Mouse (Mus musculus) liver, embryonic 13.5 days (tissue): ENCODE data around the gene Gigyf1. TPM values are rescaled to one million over a fixed set of nuclear protein-coding genes. Genes with fewer than 3 reads are reported as not detected.

Experiments used
- ATAC-seq: fragments of 200-750 bp; cut with Nextera tagmentation; 2 replicates; pipeline ENCODE4 v1.8.0; 2017; ENCODE audit warnings: low read depth, mild to moderate bottlenecking, moderate number of reproducible peaks, moderate library complexity
- DNase-seq: peaks from one replicate; pipeline ENCODE4 v3.0.0; 2022
- H3K27ac ChIP-seq: fragments of 300-500 bp; sonication (generic); 2 replicates; pipeline ENCODE4 v1.5.1; 2015; ENCODE audit warnings: moderate library complexity, mild to moderate bottlenecking, inconsistent platforms
- H3K27me3 ChIP-seq: fragments of 300-500 bp; sonication (generic); 2 replicates; pipeline ENCODE4 v1.6.1; 2015; ENCODE audit warnings: mild to moderate bottlenecking, inconsistent platforms
- H3K36me3 ChIP-seq: fragments of 300-500 bp; sonication (generic); 2 replicates; pipeline ENCODE4 v1.6.1; 2015; ENCODE audit warnings: mild to moderate bottlenecking, inconsistent platforms
- H3K4me1 ChIP-seq: fragments of 300-500 bp; sonication (generic); replicated peaks from 2 replicates; pipeline ENCODE4 v1.6.1; 2015; ENCODE audit warnings: inconsistent platforms
- H3K4me2 ChIP-seq: fragments of 300-500 bp; sonication (generic); 2 replicates; pipeline ENCODE4 v1.6.1; 2015; ENCODE audit warnings: inconsistent platforms, mild to moderate bottlenecking, moderate library complexity
- H3K4me3 ChIP-seq: fragments of 300-500 bp; sonication (generic); replicated peaks from 2 replicates; pipeline ENCODE4 v1.5.1; 2015; ENCODE audit warnings: mild to moderate bottlenecking, inconsistent platforms
- H3K9ac ChIP-seq: fragments of 300-500 bp; sonication (generic); 2 replicates; pipeline ENCODE4 v1.6.1; 2015; ENCODE audit warnings: mild to moderate bottlenecking, inconsistent platforms
- H3K9me3 ChIP-seq: fragments of 300-500 bp; sonication (generic); replicated peaks from 2 replicates; pipeline ENCODE4 v1.6.1; 2016; ENCODE audit warnings: inconsistent platforms
- WGBS: fragments of 180-500 bp; shearing (Covaris S2); methylation state at CpG from one replicate; pipeline ENCODE4 v1.1.7; 2015; ENCODE audit not compliant: insufficient replicate concordance; 5-methylcytosine and 5-hydroxymethylcytosine counted together
- polyA plus RNA-seq: library from polyadenylated mRNA; unstranded; fragments of >200 nt; fragmentation: Nextera tagmentation; extraction: Ambion mirVana; gene quantifications from 2 replicates; pipeline ENCODE4 v1.2.1, GENCODE M21; 2015

Gene Gigyf1
- 3.3 and 3.7 TPM in 2 replicates for polyA plus RNA-seq

DNA sequence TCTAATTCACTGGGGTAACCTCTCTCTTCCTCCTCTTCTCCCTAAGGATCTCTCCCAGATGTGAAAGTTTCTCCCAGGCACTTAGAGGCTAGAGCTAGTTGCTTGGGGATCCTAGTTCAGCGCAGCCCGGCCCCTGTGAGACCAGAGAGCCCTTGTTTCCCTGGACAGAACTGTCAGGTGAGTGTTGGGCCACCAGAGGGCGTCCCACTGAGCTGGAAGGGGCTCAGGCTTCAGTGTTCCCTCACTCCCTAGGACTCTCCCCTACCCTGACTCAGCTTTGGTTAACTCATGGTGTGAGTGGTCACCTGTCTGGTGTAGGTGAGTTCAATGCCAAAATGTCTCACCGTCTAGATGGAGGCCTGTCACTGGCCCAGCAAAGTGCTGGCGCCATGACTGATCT lies at the start of gene Gigyf1:
Gigyf1 (plus strand) TSS at position 113 of the 400 bp plus-strand sequence.
- no peak within 1 kb of the TSS for H3K4me2 ChIP-seq
- 67% methylated on average over 5 of the region's 5 CpGs for WGBS
- H3K4me1 ChIP-seq, result peaks cover 48% of the 10 kb centered on the region
- H3K4me3 ChIP-seq, result no peak within 1 kb of the TSS
- no peak within 1 kb of the TSS for H3K9ac ChIP-seq
- ATAC-seq, result no peak
- H3K9me3 ChIP-seq, result no peaks in the 10 kb centered on the region
- H3K36me3 ChIP-seq, result peaks cover 60% of the 10 kb centered on the region
- no peaks in the 10 kb centered on the region for H3K27me3 ChIP-seq
- DNase-seq, result no peak
- no peak within 1 kb of the TSS for H3K27ac ChIP-seq

DNA sequence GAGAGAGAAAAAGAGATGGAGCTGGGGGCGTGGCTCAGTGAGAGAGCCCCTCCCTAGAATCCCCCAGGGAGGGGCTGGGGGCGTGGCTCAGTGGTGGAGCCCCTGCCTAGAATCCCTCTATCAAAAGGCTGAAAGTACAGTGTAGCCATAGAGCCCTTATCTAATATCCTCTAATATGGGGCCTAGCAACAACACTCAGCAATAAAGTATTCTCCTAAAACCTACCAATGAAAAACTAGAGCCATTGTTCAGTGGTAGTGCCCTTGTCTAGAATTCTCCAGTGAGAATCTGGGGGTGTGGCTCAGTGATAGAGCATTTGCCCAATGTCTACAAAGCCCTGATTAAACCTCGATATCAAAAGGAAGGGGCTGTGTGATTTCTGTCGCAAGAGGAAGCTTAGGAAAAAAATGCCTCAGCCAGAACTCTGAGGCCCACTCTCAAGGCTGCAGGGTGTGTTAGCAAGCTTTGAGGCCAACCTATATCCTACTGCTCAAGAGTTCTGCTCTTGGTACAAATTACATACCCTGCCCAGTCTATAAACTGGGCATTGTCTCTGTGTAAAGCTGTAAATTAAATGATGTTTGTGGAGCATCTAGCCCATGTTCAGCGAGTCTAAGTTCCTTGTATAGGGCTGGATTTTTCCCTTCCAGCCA lies 46.0 kb upstream of the Gigyf1 start:
- Histone ChIP-seq H3K27ac (no peak overlapping the region), H3K4me2 (no peak overlapping the region), H3K27me3 (0 out of 2 replicates have a peak, but pooled peaks cover 2% of the 10 kb centered on the region), H3K4me1 (peaks cover 12% of the 10 kb centered on the region), H3K36me3 (no peaks in the 10 kb centered on the region), H3K9ac (no peak overlapping the region), H3K4me3 (no peak overlapping the region), H3K9me3 (no peaks in the 10 kb centered on the region)
- DNase-seq, result no peak
- peak; percentile 34 for ATAC-seq
- WGBS, result 28% methylated on average over 5 of the region's 5 CpGs

DNA sequence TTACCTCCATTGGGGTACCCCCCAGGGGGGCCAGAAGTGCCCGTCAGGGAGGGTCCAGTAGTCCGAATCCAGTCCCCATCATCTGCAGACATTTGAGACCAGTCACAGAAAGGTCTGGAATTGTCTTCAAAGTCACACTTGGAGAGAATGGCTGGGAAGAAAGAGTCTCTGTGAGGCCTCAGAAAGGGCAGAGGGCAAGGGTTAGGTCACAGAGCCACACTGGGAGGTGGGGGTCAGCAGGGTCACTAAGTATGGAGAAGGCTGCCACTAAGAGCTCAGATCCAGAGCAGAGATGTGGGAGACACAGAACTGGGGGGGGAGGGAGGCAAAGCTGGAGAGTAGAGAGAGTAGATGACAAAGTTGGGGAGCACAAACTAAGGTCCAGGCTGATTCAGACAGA lies 44.0 kb upstream of the Gigyf1 start:
- no peak overlapping the region for H3K4me3 ChIP-seq
- H3K36me3 ChIP-seq, result no peaks in the 10 kb centered on the region
- no peaks in the 10 kb centered on the region for H3K9me3 ChIP-seq
- H3K27ac ChIP-seq, result no peak overlapping the region
- H3K9ac ChIP-seq, result no peak overlapping the region
- 0 out of 2 replicates have a peak, but pooled peaks cover 2% of the 10 kb centered on the region for H3K27me3 ChIP-seq
- no peak for DNase-seq
- ATAC-seq, result no peak
- H3K4me2 ChIP-seq, result no peak overlapping the region
- WGBS, result 48% methylated on average over 2 of the region's 2 CpGs
- H3K4me1 ChIP-seq, result peaks cover 8% of the 10 kb centered on the region

DNA sequence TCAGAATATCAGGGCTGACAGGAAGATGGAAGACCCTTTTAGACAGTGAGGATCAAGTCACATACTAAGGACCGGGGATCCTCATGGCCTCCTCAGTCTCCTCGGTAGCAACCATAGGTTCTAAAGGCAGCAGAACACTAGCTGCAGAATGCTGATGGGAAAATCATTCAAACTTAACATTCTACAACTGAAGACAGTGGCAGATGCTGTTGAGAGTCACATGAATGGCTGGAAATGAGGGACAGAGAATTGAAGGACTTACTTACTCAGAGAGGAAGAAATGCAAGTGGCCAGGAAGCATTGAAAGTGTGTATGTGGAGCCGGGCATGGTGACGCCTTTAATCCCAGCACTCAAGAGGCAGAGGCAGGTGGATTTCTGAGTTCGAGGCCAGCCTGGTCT lies 41.4 kb upstream of the Gigyf1 start, which contains the start of gene Zan:
Zan (minus strand) TSS at position 101 of the 400 bp plus-strand sequence.
- Histone ChIP-seq H3K4me3 (no peak within 1 kb of the TSS), H3K36me3 (no peaks in the 10 kb centered on the region), H3K9ac (no peak within 1 kb of the TSS), H3K27ac (no peak within 1 kb of the TSS), H3K27me3 (0 out of 2 replicates have a peak, but pooled peaks cover 2% of the 10 kb centered on the region), H3K4me2 (no peak within 1 kb of the TSS), H3K9me3 (no peaks in the 10 kb centered on the region), H3K4me1 (peaks cover 8% of the 10 kb centered on the region)
- DNase-seq (no peak), ATAC-seq (no peak)
- 74% methylated on average over 5 of the region's 5 CpGs for WGBS

DNA sequence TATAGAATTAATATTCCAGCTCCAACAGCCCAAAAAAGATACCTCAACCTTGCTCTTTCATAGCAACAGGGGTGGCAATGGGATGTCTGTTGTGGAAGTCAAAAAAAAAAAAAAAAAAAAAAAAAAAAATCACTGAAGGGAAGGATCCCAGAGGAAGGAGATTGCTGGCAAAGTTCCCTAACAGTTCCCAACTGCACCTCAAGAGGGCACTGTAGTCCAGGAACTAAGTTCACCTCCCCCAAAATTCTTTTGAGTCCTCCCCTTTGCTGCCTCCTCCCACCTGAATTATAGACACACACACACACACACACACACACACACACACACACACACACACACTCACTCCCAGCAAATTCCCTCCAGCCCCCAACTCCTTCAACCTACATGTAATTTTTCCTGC lies 37.2 kb upstream of the Gigyf1 start:
- Histone ChIP-seq H3K9ac (no peak overlapping the region), H3K4me2 (no peak overlapping the region), H3K27me3 (peaks cover 22% of the 10 kb centered on the region), H3K27ac (peak overlapping the region; percentile 68), H3K36me3 (no peaks in the 10 kb centered on the region), H3K4me3 (no peak overlapping the region), H3K4me1 (no peaks in the 10 kb centered on the region), H3K9me3 (no peaks in the 10 kb centered on the region)
- DNase-seq (peak; percentile 23), ATAC-seq (no peak)

DNA sequence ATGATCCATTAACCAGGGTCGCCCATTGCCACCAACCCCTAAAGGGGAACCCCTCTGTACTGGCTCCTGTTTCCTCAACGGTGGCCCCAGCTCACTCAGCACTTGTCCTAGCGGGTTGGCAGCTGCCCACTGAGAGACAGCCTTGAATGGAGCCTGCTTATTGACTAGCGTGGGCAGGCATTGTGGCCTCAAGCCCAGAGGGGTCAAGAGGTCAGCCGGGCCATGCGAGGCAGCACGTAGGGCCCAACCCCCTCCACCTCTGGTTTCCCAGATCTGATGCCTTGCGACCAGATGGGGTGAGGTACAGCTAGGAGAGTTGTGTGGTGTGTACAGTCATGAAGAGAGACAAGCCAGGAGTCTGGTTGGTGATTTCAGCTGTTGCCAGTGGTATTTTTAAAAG lies 36.5 kb upstream of the Gigyf1 start:
- no peak overlapping the region for H3K9ac ChIP-seq
- H3K4me2 ChIP-seq, result no peak overlapping the region
- peak; percentile 9 for DNase-seq
- no peaks in the 10 kb centered on the region for H3K36me3 ChIP-seq
- H3K9me3 ChIP-seq, result no peaks in the 10 kb centered on the region
- peak; percentile 63 for ATAC-seq
- H3K27ac ChIP-seq, result peak overlapping the region; percentile 68
- 44% methylated on average over 8 of the region's 8 CpGs for WGBS
- H3K27me3 ChIP-seq, result peaks cover 29% of the 10 kb centered on the region
- H3K4me1 ChIP-seq, result no peaks in the 10 kb centered on the region
- no peak overlapping the region for H3K4me3 ChIP-seq

DNA sequence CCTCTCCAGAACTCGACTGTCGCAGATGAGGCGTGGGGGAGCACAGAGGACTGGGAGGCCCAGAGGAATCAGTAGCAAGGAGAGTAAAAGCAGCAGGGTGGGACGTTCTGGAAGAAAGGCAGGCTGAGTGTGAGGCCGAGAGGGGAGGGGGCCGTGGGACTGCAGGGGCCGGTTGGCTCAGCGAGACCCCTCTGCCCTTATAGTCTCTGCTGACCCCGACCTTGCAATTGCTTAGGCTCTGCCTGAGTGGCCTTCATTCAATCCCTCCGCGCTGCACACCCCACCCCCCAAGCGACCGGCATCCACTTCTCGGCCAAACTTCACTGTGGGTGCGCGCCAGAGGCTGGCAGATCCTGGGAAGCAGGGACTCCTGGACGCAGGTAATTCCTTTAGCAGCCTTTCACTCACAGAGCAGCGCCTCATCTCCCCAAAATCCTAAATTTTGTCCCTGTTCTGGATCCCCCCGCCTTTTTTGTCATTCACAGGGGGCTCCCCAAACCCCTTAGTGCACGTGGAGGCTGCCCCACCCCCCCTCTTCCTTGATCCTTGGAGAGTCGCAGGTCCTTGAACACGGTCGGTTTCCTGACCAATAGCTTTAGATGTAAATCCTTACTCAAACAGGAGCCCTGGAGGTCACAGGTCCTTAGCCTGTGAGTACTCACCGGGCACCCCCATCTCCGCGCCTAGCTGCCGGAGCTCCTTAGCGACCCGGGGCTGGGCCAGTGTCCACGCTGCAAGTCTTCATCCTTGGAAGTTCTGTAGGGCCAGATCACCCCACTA lies 33.1 kb upstream of the Gigyf1 start:
- ATAC-seq (no peak), DNase-seq (no peak)
- Histone ChIP-seq H3K27ac (no peak overlapping the region), H3K9me3 (no peaks in the 10 kb centered on the region), H3K4me1 (no peaks in the 10 kb centered on the region), H3K36me3 (no peaks in the 10 kb centered on the region), H3K4me3 (peak overlapping the region; percentile 47), H3K27me3 (peaks cover 29% of the 10 kb centered on the region), H3K9ac (peak overlapping the region; percentile 45), H3K4me2 (peak overlapping the region; percentile 43)
- 15% methylated on average over 30 of the region's 30 CpGs for WGBS

DNA sequence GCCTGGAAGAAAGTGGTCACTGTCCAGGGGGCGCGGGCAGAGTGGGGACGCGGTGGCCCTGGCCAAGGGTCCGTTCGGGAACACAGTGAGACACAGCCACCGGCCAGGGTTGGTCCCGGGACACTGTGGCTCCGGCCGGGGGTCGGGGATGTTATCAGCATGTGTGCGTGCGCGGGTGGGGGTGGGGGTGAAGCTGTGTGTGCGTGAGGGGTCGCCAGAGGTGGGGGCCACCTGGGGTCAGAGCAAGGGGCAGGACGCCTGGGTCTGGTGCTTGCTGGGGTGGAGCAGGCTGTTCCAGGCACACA lies 32.5 kb upstream of the Gigyf1 start:
- Histone ChIP-seq H3K9me3 (no peaks in the 10 kb centered on the region), H3K27ac (no peak overlapping the region), H3K4me3 (peak overlapping the region; percentile 47), H3K4me1 (no peaks in the 10 kb centered on the region), H3K27me3 (peaks cover 29% of the 10 kb centered on the region), H3K36me3 (no peaks in the 10 kb centered on the region), H3K4me2 (peak overlapping the region; percentile 43), H3K9ac (peak overlapping the region; percentile 45)
- ATAC-seq (no peak), DNase-seq (no peak)
- WGBS, result 5% methylated on average over 17 of the region's 17 CpGs

DNA sequence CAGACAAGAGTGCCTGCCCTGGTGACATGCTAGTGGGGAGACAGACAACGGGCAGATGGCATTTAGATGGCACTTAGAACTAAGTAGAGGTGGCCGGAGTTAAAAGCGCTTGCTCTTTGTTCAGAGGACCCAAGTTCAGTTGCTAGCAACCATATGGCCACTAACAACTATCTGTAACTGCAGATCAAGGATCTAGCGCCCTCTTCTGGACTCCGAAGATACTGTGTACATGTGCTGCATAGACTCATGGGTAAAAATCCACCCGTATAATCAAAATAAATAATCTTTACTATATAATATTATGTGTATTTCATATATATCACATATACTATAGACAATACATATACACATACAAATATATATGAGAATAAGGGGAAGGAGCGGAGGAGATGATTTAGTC lies 30.7 kb upstream of the Gigyf1 start:
- Histone ChIP-seq H3K9ac (no peak overlapping the region), H3K9me3 (no peaks in the 10 kb centered on the region), H3K36me3 (no peaks in the 10 kb centered on the region), H3K27me3 (peaks cover 29% of the 10 kb centered on the region), H3K4me3 (no peak overlapping the region), H3K4me2 (no peak overlapping the region), H3K27ac (no peak overlapping the region), H3K4me1 (no peaks in the 10 kb centered on the region)
- ATAC-seq (no peak), DNase-seq (no peak)
- 73% methylated on average over 7 of the region's 7 CpGs for whole genome bisulfite sequencing

DNA sequence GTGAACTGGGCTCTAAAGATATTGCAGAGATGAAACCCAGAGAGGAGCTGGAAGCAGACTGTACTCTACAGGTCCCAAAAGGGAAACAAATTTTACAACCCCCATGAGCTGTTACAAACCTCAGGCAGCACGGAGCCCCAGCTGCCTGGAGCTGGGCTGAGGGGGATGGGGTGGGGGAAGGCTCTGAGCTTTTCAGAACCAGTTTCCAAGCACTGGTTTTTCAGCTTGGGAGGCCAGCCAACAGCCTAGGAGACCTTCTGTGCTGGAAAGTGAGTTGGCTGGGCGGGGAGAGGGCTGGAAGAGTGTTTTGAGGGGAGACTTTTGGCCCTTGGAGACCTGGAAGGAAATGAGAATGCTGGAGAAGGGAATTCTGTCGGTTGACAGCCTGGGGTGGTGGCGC lies 26.8 kb upstream of the Gigyf1 start:
- no peaks in the 10 kb centered on the region for H3K9me3 ChIP-seq
- ATAC-seq, result no peak
- H3K9ac ChIP-seq, result no peak overlapping the region
- H3K4me3 ChIP-seq, result no peak overlapping the region
- H3K27ac ChIP-seq, result no peak overlapping the region
- 44% methylated on average over 4 of the region's 4 CpGs for WGBS
- peaks cover 3% of the 10 kb centered on the region for H3K27me3 ChIP-seq
- DNase-seq, result no peak
- H3K36me3 ChIP-seq, result no peaks in the 10 kb centered on the region
- no peaks in the 10 kb centered on the region for H3K4me1 ChIP-seq
- H3K4me2 ChIP-seq, result no peak overlapping the region

DNA sequence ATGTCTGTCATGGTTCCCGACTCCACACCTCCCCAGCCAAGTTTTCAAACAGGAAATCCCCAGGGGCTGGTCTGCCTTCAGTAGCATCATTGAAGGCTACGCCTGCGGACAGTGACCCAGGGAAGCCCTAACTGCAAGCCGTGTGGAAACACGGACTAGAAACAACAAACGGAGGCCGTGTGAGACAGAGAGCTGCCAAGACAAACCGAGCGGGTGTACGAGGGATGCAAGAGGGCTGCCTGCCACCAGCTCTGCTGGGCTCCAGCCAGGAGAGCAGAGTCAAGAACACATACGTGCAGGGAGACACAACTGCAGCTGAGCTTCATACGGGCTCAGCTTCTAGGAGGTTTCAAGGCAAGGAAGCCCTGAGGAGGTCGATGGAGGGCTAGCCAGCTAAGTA lies 24.5 kb upstream of the Gigyf1 start:
- H3K9me3 ChIP-seq, result no peaks in the 10 kb centered on the region
- no peak overlapping the region for H3K4me2 ChIP-seq
- H3K9ac ChIP-seq, result no peak overlapping the region
- DNase-seq, result no peak
- H3K4me3 ChIP-seq, result no peak overlapping the region
- H3K27ac ChIP-seq, result no peak overlapping the region
- H3K36me3 ChIP-seq, result no peaks in the 10 kb centered on the region
- H3K27me3 ChIP-seq, result no peaks in the 10 kb centered on the region
- ATAC-seq, result no peak
- H3K4me1 ChIP-seq, result no peaks in the 10 kb centered on the region
- 65% methylated on average over 13 of the region's 13 CpGs for WGBS

DNA sequence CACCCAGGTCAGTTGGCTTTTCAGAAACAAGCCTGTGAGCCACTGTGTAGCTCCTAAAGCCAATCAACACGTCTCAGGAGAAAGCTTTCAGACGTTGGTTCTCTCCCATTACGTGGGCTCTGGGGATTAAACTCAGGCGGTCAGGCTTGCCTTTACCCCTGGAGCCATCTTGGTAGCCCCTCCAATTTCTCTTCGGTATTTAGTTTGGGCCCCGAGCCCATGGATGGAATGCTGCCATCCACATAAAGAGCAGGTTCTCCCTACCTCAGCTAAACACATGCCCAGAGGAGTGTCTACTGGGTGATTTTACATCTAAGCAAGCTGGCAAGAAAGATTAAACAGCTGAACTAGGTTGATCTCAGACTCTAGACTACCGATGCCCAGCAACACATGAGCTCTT lies 18.2 kb upstream of the Gigyf1 start:
- H3K27me3 ChIP-seq, result no peaks in the 10 kb centered on the region
- H3K9ac ChIP-seq, result peak overlapping the region; percentile 82
- peaks cover 37% of the 10 kb centered on the region for H3K4me1 ChIP-seq
- no peak overlapping the region for H3K4me2 ChIP-seq
- no peaks in the 10 kb centered on the region for H3K9me3 ChIP-seq
- 80% methylated on average over 7 of the region's 7 CpGs for WGBS
- no peak overlapping the region for H3K27ac ChIP-seq
- no peak overlapping the region for H3K4me3 ChIP-seq
- no peak for ATAC-seq
- DNase-seq, result no peak
- H3K36me3 ChIP-seq, result peaks cover 11% of the 10 kb centered on the region
